12 mouse cellular contexts compared by ENCODE assay signal in genomic region chr7:73743831-73744370, GRCm38 (mm10). TPM values are rescaled to one million over a fixed set of nuclear protein-coding genes. Genes with fewer than 3 reads are reported as not detected.
"Had no signal": no experiment of that assay in that cellular context is flagged by ENCODE, and none has a peak within 500 bp of the region (broad histone marks: within the 10 kb centered on the region; RNA-seq: fewer than 3 reads in every experiment).

No protein-coding gene starts in this region.

- H3K27ac ChIP-seq: kidney, postnatal 0 days; limb, embryonic 15.5 days; liver, embryonic 12.5 days; midbrain, embryonic 13.5 days; neural tube, embryonic 15.5 days had no signal

- H3K9ac ChIP-seq: limb, embryonic 15.5 days; liver, embryonic 12.5 days; midbrain, embryonic 13.5 days; neural tube, embryonic 15.5 days had no signal

- H3K9me3 ChIP-seq: limb, embryonic 15.5 days; liver, embryonic 12.5 days; midbrain, embryonic 13.5 days; neural tube, embryonic 15.5 days had no signal

- H3K4me3 ChIP-seq: limb, embryonic 15.5 days; liver, embryonic 12.5 days; midbrain, embryonic 13.5 days; myocyte; neural tube, embryonic 15.5 days had no signal

- H3K27me3 ChIP-seq: neural tube, embryonic 15.5 days had no signal

- ATAC-seq: liver, embryonic 12.5 days; midbrain, embryonic 13.5 days had no signal

- H3K4me2 ChIP-seq: limb, embryonic 15.5 days; liver, embryonic 12.5 days; midbrain, embryonic 13.5 days; neural tube, embryonic 15.5 days had no signal

- DNase-seq: kidney, postnatal 36 days; layer of hippocampus, adult 9-11 months; layer of hippocampus, postnatal 36 days; right cerebral cortex, adult 18-20 months; right cerebral cortex, postnatal 25 days; thymus, postnatal 36 days had no signal

- H3K36me3 ChIP-seq: limb, embryonic 15.5 days; liver, embryonic 12.5 days; midbrain, embryonic 13.5 days; neural tube, embryonic 15.5 days had no signal

RNA-seq across cellular contexts. Expression of gene Fam174b, which starts 3.8 kb away (rescaled TPM):
- polyA plus RNA-seq: myocyte had no signal
